Mouse (Mus musculus): ENCODE data around the gene Lag3.

- TF ChIP-seq POLR2A (IDR thresholded peaks at IDR 0.05; ENCODE audit: borderline replicate concordance, low read depth, low read length) (no peak), CTCF (IDR thresholded peaks at IDR 0.05; ENCODE audit: low read depth, low read length) (no peak)
These were observed 27.0 kb upstream of the Lag3 start for GRCm38 (mm10) chr6:124938554-124938953.
